Mouse (Mus musculus) erythroblast, embryonic 14.5 days (primary cell): ENCODE measurements around the gene Fam193b. TPM values are rescaled to one million over a fixed set of nuclear protein-coding genes. Genes with fewer than 3 reads are reported as not detected.

Experiments used
- H3K27me3 ChIP-seq: 2 replicates; pipeline ENCODE4 v1.6.1; 2012; ENCODE audit warnings: inconsistent platforms; ENCODE audit not compliant: control insufficient read depth
- H3K36me3 ChIP-seq: 2 replicates; pipeline ENCODE4 v1.6.1; 2012; ENCODE audit warnings: mild to moderate bottlenecking, inconsistent platforms; ENCODE audit not compliant: control insufficient read depth
- H3K4me1 ChIP-seq: 2 replicates; pipeline ENCODE4 v1.6.1; 2012; ENCODE audit warnings: inconsistent platforms; ENCODE audit not compliant: control insufficient read depth
- H3K4me3 ChIP-seq: replicated peaks from 2 replicates; pipeline ENCODE3; 2012; ENCODE audit warnings: moderate library complexity, mild to moderate bottlenecking, inconsistent platforms
- H3K9me3 ChIP-seq: 2 replicates; pipeline ENCODE4 v1.6.1; 2012; ENCODE audit warnings: low read length, inconsistent platforms, mixed read lengths; ENCODE audit not compliant: control insufficient read depth
- GATA1 ChIP-seq: IDR thresholded peaks from 2 replicates; pipeline ENCODE4 v1.6.1; 2012; ENCODE audit warnings: low read length, inconsistent platforms, mixed read lengths
- TAL1 ChIP-seq: IDR thresholded peaks from 3 replicates; pipeline ENCODE4 v1.6.1; 2012; ENCODE audit warnings: low read length, inconsistent platforms, mixed read lengths
- polyA plus RNA-seq: library from polyadenylated mRNA; stranded (reverse); fragments of >175 nt; gene quantifications from 2 replicates; pipeline ENCODE4 v1.2.3, GENCODE M21; 2012

Gene Fam193b
- polyA plus RNA-seq = 9.1 and 10.2 TPM in 2 replicates

DNA sequence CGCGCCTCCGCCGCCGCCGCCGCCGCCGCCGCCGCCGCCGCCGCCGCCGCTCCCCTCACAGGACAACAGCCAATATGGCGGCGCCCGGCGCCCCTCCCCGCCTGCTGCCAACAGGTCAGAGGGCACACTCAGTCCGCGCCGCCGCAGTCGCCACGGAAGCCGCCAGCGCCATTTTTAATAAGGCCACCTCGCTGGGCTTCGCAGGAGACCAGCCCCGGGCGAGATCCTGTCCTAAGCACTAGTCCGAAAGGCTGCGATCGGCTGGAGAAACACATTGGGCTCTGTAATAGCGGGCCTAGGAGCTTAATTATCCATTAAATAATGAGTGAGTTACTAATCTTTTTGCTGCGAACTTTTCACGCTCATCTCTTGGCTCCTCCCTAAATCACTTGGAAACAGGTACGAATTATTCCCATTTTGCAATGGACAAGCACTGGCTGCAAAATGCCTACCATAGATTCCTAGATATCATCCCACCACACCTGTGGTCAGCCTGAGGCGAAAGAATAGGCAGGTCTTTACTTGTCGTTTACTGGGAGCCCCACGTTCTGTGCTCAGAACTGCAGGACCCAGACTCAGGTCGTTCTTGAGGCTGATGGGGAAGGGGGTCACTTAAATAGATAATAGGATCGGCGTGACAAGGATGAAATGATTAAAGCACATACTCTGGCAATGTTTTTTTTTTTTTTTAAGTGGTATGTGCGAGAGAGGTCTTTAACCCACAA is at the start of gene Fam193b:
Fam193b (minus strand) TSS at position 94 of the 725 bp plus-strand sequence.
- Histone ChIP-seq H3K27me3 (no peaks in the 10 kb centered on the region), H3K36me3 (peaks cover 24% of the 10 kb centered on the region), H3K9me3 (no peaks in the 10 kb centered on the region), H3K4me1 (peaks cover 33% of the 10 kb centered on the region), H3K4me3 (peak within 1 kb of the TSS; percentile 99)
- no peak for TF ChIP-seq TAL1
- TF ChIP-seq GATA1 = no peak

DNA sequence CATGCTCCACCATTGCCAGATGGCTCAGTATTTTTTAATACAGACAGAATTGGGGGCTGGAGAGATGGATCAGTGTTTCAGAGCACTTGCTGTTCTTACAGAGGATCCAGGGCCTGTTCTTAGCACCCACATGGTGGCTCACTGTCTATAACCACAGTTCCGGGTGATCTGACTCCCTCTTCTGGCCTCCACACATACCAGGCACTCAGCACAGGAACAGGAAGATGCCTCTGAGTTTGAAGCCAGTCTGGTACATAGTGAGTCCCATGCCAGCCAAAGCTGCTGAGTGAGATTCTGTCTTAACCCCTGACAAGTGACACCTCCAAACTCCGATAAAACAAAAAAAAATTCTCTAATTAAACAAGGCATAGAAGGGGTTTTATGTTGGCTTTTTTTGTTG is 49.4 kb upstream of the Fam193b start:
- Histone ChIP-seq H3K4me3 (no peak overlapping the region), H3K36me3 (peaks cover 8% of the 10 kb centered on the region), H3K9me3 (peaks cover 4% of the 10 kb centered on the region), H3K4me1 (peaks cover 29% of the 10 kb centered on the region), H3K27me3 (no peaks in the 10 kb centered on the region; the same call in 1 of the 2 replicates)
- no peak for TF ChIP-seq TAL1
- no peak for TF ChIP-seq GATA1

GRCm38 (mm10) chr13:55619328-55619727 is 48.4 kb upstream of the Fam193b start:
- H3K4me3 ChIP-seq = no peak overlapping the region
- H3K4me1 ChIP-seq = peaks cover 23% of the 10 kb centered on the region
- H3K9me3 ChIP-seq = peaks cover 4% of the 10 kb centered on the region
- no peaks in the 10 kb centered on the region; the same call in 1 of the 2 replicates for H3K27me3 ChIP-seq
- no peaks in the 10 kb centered on the region for H3K36me3 ChIP-seq
- TF ChIP-seq TAL1 = no peak
- no peak for TF ChIP-seq GATA1

GRCm38 (mm10) chr13:55613471-55613870 is 42.6 kb upstream of the Fam193b start:
- peaks cover 4% of the 10 kb centered on the region for H3K9me3 ChIP-seq
- TF ChIP-seq GATA1 = no peak
- no peak for TF ChIP-seq TAL1
- peaks cover 22% of the 10 kb centered on the region for H3K36me3 ChIP-seq
- no peaks in the 10 kb centered on the region for H3K27me3 ChIP-seq
- no peaks in the 10 kb centered on the region for H3K4me1 ChIP-seq
- no peak overlapping the region for H3K4me3 ChIP-seq

DNA sequence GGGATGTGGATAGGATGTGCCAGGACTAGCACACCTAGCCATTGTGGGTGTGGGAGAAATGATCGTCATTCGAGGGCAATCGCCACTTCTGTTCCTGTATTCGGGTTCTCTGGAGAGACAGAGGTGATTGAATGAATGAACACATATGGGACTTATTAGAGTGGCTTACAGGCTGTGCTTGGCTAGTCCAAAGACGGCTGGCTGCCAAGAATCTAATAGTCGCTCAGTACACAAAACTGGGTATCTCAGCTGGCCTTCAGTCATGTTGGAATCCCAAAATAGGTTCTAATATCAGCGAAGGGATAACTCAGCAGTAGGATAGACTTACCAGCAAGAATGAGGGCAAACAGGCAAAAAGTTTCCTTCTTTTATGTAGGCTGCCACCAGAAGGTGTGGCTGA is 41.1 kb upstream of the Fam193b start:
- Histone ChIP-seq H3K27me3 (no peaks in the 10 kb centered on the region), H3K4me1 (no peaks in the 10 kb centered on the region; the same call in 1 of the 2 replicates), H3K36me3 (peaks cover 35% of the 10 kb centered on the region), H3K9me3 (no peaks in the 10 kb centered on the region), H3K4me3 (no peak overlapping the region)
- no peak for TF ChIP-seq TAL1
- no peak for TF ChIP-seq GATA1

DNA sequence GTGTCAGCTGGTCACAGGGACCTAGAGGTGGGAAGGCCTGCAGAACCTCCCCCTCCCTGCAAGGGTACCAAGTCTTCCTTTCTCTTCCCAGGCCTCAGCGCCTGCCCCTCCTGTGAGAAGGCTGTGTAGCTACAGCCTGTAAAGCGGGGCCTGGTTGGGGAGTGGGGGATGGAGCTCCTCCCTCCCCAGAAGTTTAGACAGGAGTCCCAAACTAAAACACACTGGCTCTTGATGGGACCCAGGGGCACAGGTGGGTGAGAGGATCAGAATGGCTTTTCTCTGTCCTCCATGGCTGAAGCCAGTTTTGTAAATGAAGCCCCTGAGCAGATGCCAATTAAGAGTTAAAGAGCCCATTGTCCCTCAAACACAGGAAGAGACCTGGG is 36.7 kb upstream of the Fam193b start:
- TF ChIP-seq GATA1 = no peak
- TF ChIP-seq TAL1 = no peak
- no peaks in the 10 kb centered on the region for H3K9me3 ChIP-seq
- H3K27me3 ChIP-seq = no peaks in the 10 kb centered on the region
- no peak overlapping the region for H3K4me3 ChIP-seq
- H3K4me1 ChIP-seq = no peaks in the 10 kb centered on the region; the same call in 1 of the 2 replicates
- H3K36me3 ChIP-seq = peaks cover 50% of the 10 kb centered on the region

- TF ChIP-seq TAL1 (no peak), GATA1 (no peak)
- H3K4me3 ChIP-seq = no peak overlapping the region
- peaks cover 50% of the 10 kb centered on the region for H3K36me3 ChIP-seq
- no peaks in the 10 kb centered on the region for H3K9me3 ChIP-seq
- no peaks in the 10 kb centered on the region for H3K27me3 ChIP-seq
- no peaks in the 10 kb centered on the region; the same call in 1 of the 2 replicates for H3K4me1 ChIP-seq
Measured at GRCm38 (mm10) chr13:55606899-55607623, 36.1 kb upstream of the Fam193b start.

- Histone ChIP-seq H3K36me3 (peaks cover 39% of the 10 kb centered on the region), H3K27me3 (no peaks in the 10 kb centered on the region), H3K9me3 (no peaks in the 10 kb centered on the region), H3K4me1 (peaks cover 17% of the 10 kb centered on the region), H3K4me3 (no peak overlapping the region)
- TF ChIP-seq GATA1 (no peak), TAL1 (no peak)
Measured at GRCm38 (mm10) chr13:55604606-55605005, 33.7 kb upstream of the Fam193b start.

- Histone ChIP-seq H3K36me3 (peaks cover 30% of the 10 kb centered on the region), H3K9me3 (no peaks in the 10 kb centered on the region), H3K27me3 (no peaks in the 10 kb centered on the region), H3K4me3 (no peak overlapping the region), H3K4me1 (peaks cover 27% of the 10 kb centered on the region)
- TF ChIP-seq TAL1 = no peak
- TF ChIP-seq GATA1 = no peak
Measured at GRCm38 (mm10) chr13:55601611-55602010, 30.7 kb upstream of the Fam193b start.
